ENCODE assay signal across 8 mouse cellular contexts in the genomic region with DNA sequence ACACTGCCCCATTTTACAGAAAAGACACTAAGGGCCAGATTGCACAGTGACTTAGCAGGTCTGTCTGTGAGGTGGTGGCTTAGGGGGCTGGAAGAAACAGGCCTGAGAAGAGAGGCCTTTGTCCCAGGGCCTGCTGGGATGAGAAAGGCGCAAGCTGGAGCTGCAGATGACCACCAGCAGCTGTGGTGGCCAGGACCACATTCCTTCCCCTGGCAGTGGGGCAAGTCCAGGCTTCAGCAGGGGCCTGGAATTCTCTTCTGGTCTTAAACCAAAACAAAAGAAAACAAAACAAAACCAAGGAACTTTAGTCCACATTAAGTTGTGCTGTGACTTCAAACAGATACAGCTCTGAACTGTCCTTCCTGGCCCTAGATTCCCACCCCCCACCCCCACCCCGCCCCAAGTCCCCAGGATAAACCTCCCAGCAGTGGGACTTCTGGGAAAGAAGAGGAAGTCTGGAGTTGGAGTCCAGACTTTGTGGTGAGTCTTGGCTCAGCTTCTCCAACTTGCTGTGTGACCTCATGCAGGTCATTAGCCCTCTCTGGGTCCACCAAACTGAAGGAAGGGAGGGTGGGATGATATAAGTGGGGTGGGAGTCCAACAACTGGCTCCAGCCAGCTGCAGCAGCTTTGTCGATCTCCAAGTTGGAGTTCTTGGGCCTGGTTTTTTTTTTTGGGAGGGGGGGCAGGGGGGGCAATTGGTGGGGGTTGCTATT. TPM values are rescaled to one million over a fixed set of nuclear protein-coding genes. Genes with fewer than 3 reads are reported as not detected.
A peak's percentile ranks its signal among the peaks of the same experiment; 100 is the strongest.
DNase-seq lines count a peak whose midpoint lies in the region; ATAC-seq and TF ChIP-seq lines count a peak whose summit lies in the region.

No protein-coding gene starts in this region.

- peak overlapping the region; percentile 99 for H3K27ac ChIP-seq in kidney, embryonic 16.5 days (ENCODE audit: low read length)
- peak overlapping the region; percentile 68 for H3K27ac ChIP-seq in forebrain, embryonic 16.5 days (ENCODE audit: low read length)
- H3K27ac ChIP-seq in intestine, postnatal 0 days (ENCODE audit: low read depth, low read length): peak overlapping the region; percentile 79
- peak overlapping the region; percentile 75; the same call in 1 of the 2 replicates for H3K27ac ChIP-seq in midbrain, postnatal 0 days (ENCODE audit: low read depth, low read length)

- 36% methylated on average over 3 of the region's 3 CpGs for WGBS in kidney, embryonic 16.5 days
- WGBS in forebrain, embryonic 16.5 days: 67% methylated on average over 3 of the region's 3 CpGs
- WGBS in intestine, postnatal 0 days: 55% methylated on average over 3 of the region's 3 CpGs
- 61% methylated on average over 3 of the region's 3 CpGs for WGBS in midbrain, postnatal 0 days

- no peak overlapping the region for H3K4me3 ChIP-seq in kidney, embryonic 16.5 days (ENCODE audit: low read length)
- no peak overlapping the region for H3K4me3 ChIP-seq in forebrain, embryonic 16.5 days (replicated peaks; ENCODE audit: low read length)
- H3K4me3 ChIP-seq in intestine, postnatal 0 days (ENCODE audit: low read depth, low read length): no peak overlapping the region
- H3K4me3 ChIP-seq in midbrain, postnatal 0 days (ENCODE audit: low read depth, low read length): no peak overlapping the region

- peak overlapping the region; percentile 39 for H3K4me2 ChIP-seq in kidney, embryonic 16.5 days (replicated peaks; ENCODE audit: low read depth, low read length)
- no peak overlapping the region for H3K4me2 ChIP-seq in forebrain, embryonic 16.5 days (ENCODE audit: low read length)
- H3K4me2 ChIP-seq in intestine, postnatal 0 days (replicated peaks; ENCODE audit: low read depth): no peak overlapping the region
- no peak overlapping the region for H3K4me2 ChIP-seq in midbrain, postnatal 0 days (ENCODE audit: low read depth, low read length, poor library complexity, severe bottlenecking)

- peaks cover 50% of the 10 kb centered on the region for H3K4me1 ChIP-seq in kidney, embryonic 16.5 days (ENCODE audit: insufficient read depth, low read length)
- peaks cover 17% of the 10 kb centered on the region for H3K4me1 ChIP-seq in forebrain, embryonic 16.5 days (replicated peaks; ENCODE audit: control insufficient read depth, insufficient read depth, low read length)
- H3K4me1 ChIP-seq in intestine, postnatal 0 days (replicated peaks; ENCODE audit: control insufficient read depth, insufficient read depth, low read length): 0 out of 2 replicates have a peak, but pooled peaks cover 7% of the 10 kb centered on the region
- H3K4me1 ChIP-seq in midbrain, postnatal 0 days (ENCODE audit: insufficient read depth, low read length): peaks cover 3% of the 10 kb centered on the region

- no peaks in the 10 kb centered on the region for H3K36me3 ChIP-seq in kidney, embryonic 16.5 days (ENCODE audit: insufficient read depth, low read length)
- no peaks in the 10 kb centered on the region for H3K36me3 ChIP-seq in forebrain, embryonic 16.5 days (ENCODE audit: control insufficient read depth, insufficient read depth)
- H3K36me3 ChIP-seq in intestine, postnatal 0 days (ENCODE audit: control insufficient read depth, insufficient read depth): no peaks in the 10 kb centered on the region
- H3K36me3 ChIP-seq in midbrain, postnatal 0 days (ENCODE audit: insufficient read depth, low read length): no peaks in the 10 kb centered on the region

- H3K9ac ChIP-seq in kidney, embryonic 16.5 days (replicated peaks; ENCODE audit: low read length): peak overlapping the region; percentile 63; the same call in 1 of the 2 replicates
- no peak overlapping the region for H3K9ac ChIP-seq in forebrain, embryonic 16.5 days (replicated peaks; ENCODE audit: low read depth, low read length)
- no peak overlapping the region for H3K9ac ChIP-seq in intestine, postnatal 0 days (ENCODE audit: low read depth, low read length)
- H3K9ac ChIP-seq in midbrain, postnatal 0 days (replicated peaks; ENCODE audit: low read length, poor library complexity, severe bottlenecking): no peak overlapping the region

- H3K9me3 ChIP-seq in kidney, embryonic 16.5 days (ENCODE audit: low read length): no peaks in the 10 kb centered on the region
- H3K9me3 ChIP-seq in forebrain, embryonic 16.5 days (ENCODE audit: control insufficient read depth, low read length): no peaks in the 10 kb centered on the region
- H3K9me3 ChIP-seq in intestine, postnatal 0 days (ENCODE audit: control insufficient read depth): no peaks in the 10 kb centered on the region
- no peaks in the 10 kb centered on the region for H3K9me3 ChIP-seq in midbrain, postnatal 0 days (ENCODE audit: low read length)

- no peak for DNase-seq in kidney, adult 9 months
- no peak for DNase-seq in midbrain, postnatal 0 days (ENCODE audit: low spot score)
- no peak for DNase-seq in urinary bladder, adult 18-20 months (ENCODE audit: low spot score in 2 of 2)
- DNase-seq in right cerebral cortex, postnatal 4 days: no peak

- TF ChIP-seq CTCF in intestine, postnatal 0 days (IDR thresholded peaks at IDR 0.05; ENCODE audit: low read depth): no peak
- no peak for TF ChIP-seq CTCF in midbrain, postnatal 0 days (IDR thresholded peaks at IDR 0.05)

- ATAC-seq in kidney, embryonic 16.5 days (ENCODE audit: low FRiP score, low TSS enrichment): peak; percentile 32
- ATAC-seq in forebrain, embryonic 16.5 days: no peak
- no peak for ATAC-seq in intestine, postnatal 0 days
- ATAC-seq in midbrain, postnatal 0 days (ENCODE audit: low FRiP score): no peak
- ATAC-seq in frontal cortex, adult (ENCODE audit: low TSS enrichment): no peak

- H3K27me3 ChIP-seq in kidney, embryonic 16.5 days (ENCODE audit: insufficient read depth, low read length): no peaks in the 10 kb centered on the region
- no peaks in the 10 kb centered on the region for H3K27me3 ChIP-seq in forebrain, embryonic 16.5 days (replicated peaks; ENCODE audit: control insufficient read depth, insufficient read depth, low read length)
- H3K27me3 ChIP-seq in intestine, postnatal 0 days (replicated peaks; ENCODE audit: control insufficient read depth, insufficient read depth, low read length): no peaks in the 10 kb centered on the region
- H3K27me3 ChIP-seq in midbrain, postnatal 0 days (ENCODE audit: insufficient read depth, low read length): no peaks in the 10 kb centered on the region

RNA-seq across cellular contexts. Expression of gene Wasf2, which starts 13.4 kb away (rescaled TPM):
- polyA plus RNA-seq in kidney, embryonic 16.5 days (2015; fragmentation: Nextera tagmentation; extraction: Ambion mirVana): 77.4 and 102 TPM in 2 replicates
- polyA plus RNA-seq in forebrain, embryonic 16.5 days (2015; fragmentation: Nextera tagmentation; extraction: Ambion mirVana): 27.0 and 31.5 TPM in 2 replicates
- 64.6 and 68.4 TPM in 2 replicates for polyA plus RNA-seq in intestine, postnatal 0 days (2015; fragmentation: Nextera tagmentation; extraction: Ambion mirVana)
- total RNA-seq in midbrain, postnatal 0 days (2014; rRNA removed): 18.3 and 19.6 TPM in 2 replicates
- polyA plus RNA-seq in midbrain, postnatal 0 days (2015; fragmentation: Nextera tagmentation; extraction: Ambion mirVana): 19.1 and 26.0 TPM in 2 replicates
